Mouse (Mus musculus): ENCODE results near the gene Hmg20a.

- TF ChIP-seq CTCF (IDR thresholded peaks at IDR 0.05) (no peak), EP300 (IDR thresholded peaks at IDR 0.05) (no peak)
Measured at GRCm38 (mm10) chr9:56439699-56440098, 21.3 kb downstream of the Hmg20a start.

Data from lung, postnatal 0 days (tissue).